Mouse (Mus musculus) heart, postnatal 0 days (tissue): ENCODE results near the gene Tmem210.

Source experiments
- CTCF ChIP-seq: IDR thresholded peaks from 2 replicates; pipeline ENCODE4 v1.5.1; 2016; ENCODE audit warnings: antibody characterized with exemption, control low read depth, low read depth
- EP300 ChIP-seq: IDR thresholded peaks from 2 replicates; pipeline ENCODE4 v1.6.1; 2016; ENCODE audit warnings: antibody characterized with exemption, low read depth

GRCm38 (mm10) chr2:25285551-25285950 is 2.4 kb upstream of the Tmem210 start:
- TF ChIP-seq EP300 (no peak), CTCF (no peak)
